ENCODE assay signal across 27 mouse cellular contexts in genomic region chr2:138473407-138473806, GRCm38 (mm10).
"Had no signal": no experiment of that assay in that cellular context is flagged by ENCODE, and none has a peak within 500 bp of the region (broad histone marks: within the 10 kb centered on the region; RNA-seq: fewer than 3 reads in every experiment).

No protein-coding gene starts in this region.

- ATAC-seq: hindbrain, postnatal 0 days; intestine, embryonic 16.5 days; liver, embryonic 12.5 days had no signal

- H3K4me1 ChIP-seq: heart, embryonic 13.5 days; heart, embryonic 15.5 days; hindbrain, embryonic 13.5 days; hindbrain, embryonic 15.5 days; kidney, embryonic 15.5 days; liver, embryonic 12.5 days had no signal

- H3K4me3 ChIP-seq: heart, adult 2 months; heart, embryonic 13.5 days; heart, embryonic 15.5 days; hindbrain, embryonic 13.5 days; hindbrain, embryonic 15.5 days; kidney, embryonic 15.5 days; limb, embryonic 13.5 days; limb, embryonic 15.5 days; liver, embryonic 12.5 days had no signal

- H3K27ac ChIP-seq: heart, adult 2 months; heart, embryonic 13.5 days; heart, embryonic 15.5 days; hindbrain, embryonic 13.5 days; hindbrain, embryonic 15.5 days; hindbrain, postnatal 0 days; kidney, embryonic 15.5 days; kidney, postnatal 0 days; limb, embryonic 13.5 days; limb, embryonic 15.5 days; liver, embryonic 12.5 days; liver, embryonic 14.5 days had no signal

- DNase-seq: gastrocnemius, postnatal 14 days; gastrocnemius, postnatal 36 days; heart, adult 11 months; heart, adult 2 months; heart, postnatal 14 days; heart, postnatal 36 days; kidney, adult 11 months; kidney, adult 2 months; kidney, adult 9 months; kidney, postnatal 14 days; kidney, postnatal 36 days; layer of hippocampus, adult 9-11 months; layer of hippocampus, postnatal 36 days; left cerebral cortex, postnatal 4 days had no signal

- H3K27me3 ChIP-seq: heart, embryonic 13.5 days; heart, embryonic 15.5 days; hindbrain, embryonic 13.5 days; hindbrain, embryonic 15.5 days; kidney, embryonic 15.5 days; limb, embryonic 13.5 days; limb, embryonic 15.5 days; liver, embryonic 12.5 days had no signal

- H3K9me3 ChIP-seq: heart, embryonic 13.5 days; heart, embryonic 15.5 days; hindbrain, embryonic 13.5 days; hindbrain, embryonic 15.5 days; kidney, embryonic 15.5 days; limb, embryonic 13.5 days; limb, embryonic 15.5 days; liver, embryonic 12.5 days had no signal

- H3K36me3 ChIP-seq: heart, embryonic 13.5 days; heart, embryonic 15.5 days; hindbrain, embryonic 13.5 days; hindbrain, embryonic 15.5 days; kidney, embryonic 15.5 days; limb, embryonic 13.5 days; limb, embryonic 15.5 days; liver, embryonic 12.5 days had no signal

- H3K4me2 ChIP-seq: heart, embryonic 11.5 days; heart, embryonic 13.5 days; heart, embryonic 15.5 days; hindbrain, embryonic 13.5 days; hindbrain, embryonic 15.5 days; kidney, embryonic 15.5 days; limb, embryonic 13.5 days; limb, embryonic 15.5 days; liver, embryonic 12.5 days had no signal

- H3K9ac ChIP-seq: heart, embryonic 13.5 days; heart, embryonic 15.5 days; hindbrain, embryonic 13.5 days; hindbrain, embryonic 15.5 days; kidney, embryonic 15.5 days; limb, embryonic 13.5 days; limb, embryonic 15.5 days; liver, embryonic 12.5 days; liver, embryonic 14.5 days had no signal
